Mouse (Mus musculus) frontal cortex, postnatal 25 days (tissue): ENCODE results near the gene Ankrd63.

ENCODE experiments used
- DNase-seq, 2 experiments: peaks; one replicate each; pipeline ENCODE4 v3.0.0; 2022; ENCODE audit warnings: low spot score in 2 of 2

Ankrd63 gene

DNA sequence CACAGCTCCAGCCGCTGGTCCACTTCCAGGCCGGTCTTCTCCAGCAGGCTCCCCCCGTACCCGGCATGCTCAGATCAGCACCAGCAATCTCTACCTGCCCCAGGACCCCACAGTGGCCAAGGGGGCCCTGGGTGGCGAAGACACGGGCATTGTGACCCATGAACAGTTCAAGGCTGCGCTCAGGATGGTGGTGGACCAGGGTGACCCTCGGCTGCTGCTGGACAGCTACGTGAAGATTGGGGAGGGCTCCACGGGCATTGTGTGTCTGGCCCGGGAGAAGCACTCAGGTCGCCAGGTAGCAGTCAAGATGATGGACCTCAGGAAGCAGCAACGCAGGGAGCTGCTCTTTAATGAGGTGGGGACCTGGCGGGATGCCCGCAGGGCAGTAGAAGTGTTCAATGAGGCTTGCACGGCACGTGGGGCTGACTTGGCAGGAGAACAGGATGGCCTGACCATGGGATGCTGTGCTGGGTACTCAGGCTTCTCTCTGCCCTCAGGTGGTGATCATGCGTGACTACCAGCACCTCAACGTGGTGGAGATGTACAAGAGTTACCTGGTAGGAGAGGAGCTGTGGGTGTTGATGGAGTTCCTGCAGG is 10.3 kb downstream of the Ankrd63 start:
- no peak for DNase-seq

DNA sequence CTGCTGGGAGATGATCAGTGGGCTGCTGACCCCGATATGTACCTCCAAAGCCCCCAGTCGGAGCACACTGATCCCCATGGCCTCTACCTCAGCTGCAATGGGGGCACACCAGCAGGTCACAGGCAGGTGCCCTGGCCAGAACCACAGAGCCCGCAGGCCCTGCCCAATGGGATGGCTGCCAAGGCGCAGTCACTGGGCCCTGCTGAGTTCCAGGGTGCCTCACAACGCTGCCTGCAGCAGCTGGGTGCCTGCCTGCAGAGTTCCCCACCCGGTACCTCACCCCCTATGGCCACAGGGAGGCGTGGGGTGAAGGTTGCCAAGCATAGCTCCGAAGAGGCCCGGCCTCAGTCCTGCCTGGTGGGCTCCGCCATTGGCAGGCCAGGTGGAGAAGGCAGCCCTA is 13.9 kb downstream of the Ankrd63 start:
- no peak for DNase-seq

DNA sequence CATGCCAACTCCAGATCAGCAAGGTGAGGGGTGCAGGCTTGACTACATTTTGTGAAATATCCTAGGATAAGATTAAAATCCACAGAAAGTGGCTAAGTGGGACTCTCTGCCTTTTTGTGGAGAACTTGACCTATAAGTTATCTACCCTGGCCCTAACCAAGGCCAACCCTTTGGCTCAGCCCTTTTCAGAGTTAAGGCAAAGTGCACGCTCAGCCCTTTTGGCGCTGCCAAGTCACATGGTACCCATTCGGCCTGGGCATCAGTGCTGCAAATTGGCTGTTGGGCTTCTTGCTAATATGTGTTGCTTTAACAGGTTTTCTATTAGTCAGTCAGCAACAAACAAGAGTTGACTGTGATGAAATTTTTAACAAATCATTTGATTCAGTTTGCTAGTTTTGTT is 16.0 kb downstream of the Ankrd63 start:
- no peak for DNase-seq

DNA sequence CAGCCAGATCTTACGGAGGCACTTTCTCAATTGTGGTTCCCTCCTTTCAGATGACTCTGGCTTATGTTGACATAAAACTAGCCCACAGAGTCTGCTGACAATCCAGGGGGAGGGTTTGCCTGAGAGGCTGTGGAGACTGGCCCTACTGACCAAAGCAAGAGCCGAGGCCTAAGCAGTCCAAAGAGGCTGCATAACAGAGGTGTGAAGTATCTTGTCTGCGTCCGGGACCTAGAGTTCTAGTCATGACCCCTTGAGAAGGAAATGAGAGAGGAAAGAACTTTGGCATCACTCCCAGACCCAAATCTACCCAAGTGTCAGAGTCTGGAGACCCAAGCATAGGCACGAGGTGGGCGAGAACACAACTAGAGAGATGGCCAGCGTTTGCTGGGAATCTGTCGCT is 17.1 kb downstream of the Ankrd63 start:
- no peak for DNase-seq

DNA sequence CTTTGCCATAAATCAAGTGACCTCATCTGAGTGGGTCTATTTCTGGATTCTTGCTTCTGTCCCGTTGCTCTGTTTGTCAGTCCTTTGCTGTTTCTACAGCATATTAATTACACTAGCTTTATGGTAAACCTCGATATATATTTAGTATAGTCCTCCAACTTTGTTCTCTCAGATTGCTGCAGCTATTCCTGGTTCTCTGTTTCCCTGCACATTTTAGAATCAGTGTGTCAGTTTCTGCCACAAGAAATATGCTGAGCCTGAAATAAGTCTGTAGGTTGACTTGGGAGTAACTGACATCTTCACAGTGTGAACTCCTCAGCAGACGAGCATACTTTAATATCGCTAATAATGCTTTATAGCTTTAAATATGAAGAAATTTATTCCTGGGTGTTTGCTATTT is 18.7 kb downstream of the Ankrd63 start:
- DNase-seq = no peak

DNA sequence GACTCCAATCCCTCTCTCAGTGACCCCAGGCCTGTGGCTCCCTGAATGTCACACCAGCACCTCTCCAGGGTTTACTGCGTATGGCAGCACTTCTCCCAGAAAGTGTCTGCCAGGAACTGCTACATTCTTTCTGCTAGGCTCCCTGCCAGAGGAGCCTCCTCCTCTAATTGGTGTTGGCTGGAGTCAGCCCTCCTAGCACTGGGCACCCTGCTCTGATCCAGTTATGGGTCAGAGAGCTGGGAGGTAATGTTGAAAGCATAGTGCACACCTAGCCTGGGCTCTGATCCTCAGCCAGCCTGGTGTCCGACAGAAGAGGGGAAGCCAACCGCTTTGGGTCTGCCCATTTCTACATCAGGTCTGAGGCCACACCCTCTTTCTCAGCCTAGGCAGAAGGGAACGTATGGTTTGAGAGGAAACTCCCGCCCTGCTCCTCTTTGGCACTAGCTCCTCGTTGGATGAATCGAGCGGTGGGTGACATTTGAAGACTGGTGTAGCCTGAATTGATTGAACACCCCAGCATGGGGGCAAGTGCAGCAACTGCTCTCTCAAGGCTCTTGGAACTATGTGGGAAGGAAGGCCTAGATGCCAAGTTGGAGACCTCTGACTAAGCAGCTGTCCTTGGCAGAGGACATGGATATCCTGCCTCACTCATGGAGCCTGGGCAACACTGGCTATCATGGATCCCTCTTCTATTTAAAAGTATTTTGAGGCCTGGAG is 21.1 kb downstream of the Ankrd63 start:
- no peak for DNase-seq

DNA sequence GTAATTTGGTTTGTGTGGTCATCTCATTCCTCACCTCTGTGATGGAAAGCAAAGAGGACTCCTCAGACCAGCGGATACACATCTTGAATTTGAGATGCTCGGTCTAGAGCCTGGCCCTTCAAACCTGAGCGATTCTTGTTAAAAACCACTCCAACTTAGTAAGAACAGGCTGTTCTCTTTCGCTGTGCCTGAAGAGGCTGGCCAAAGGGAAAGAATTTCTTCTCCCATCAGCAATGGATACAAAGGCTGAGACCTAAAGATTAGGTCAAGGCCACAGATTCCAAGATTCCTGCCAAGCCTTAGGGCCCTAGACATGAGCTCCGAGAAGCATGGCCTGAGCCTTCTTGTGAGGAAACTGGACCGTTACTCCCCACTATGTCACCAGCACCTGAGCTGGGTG is 22.8 kb downstream of the Ankrd63 start:
- no peak for DNase-seq

DNA sequence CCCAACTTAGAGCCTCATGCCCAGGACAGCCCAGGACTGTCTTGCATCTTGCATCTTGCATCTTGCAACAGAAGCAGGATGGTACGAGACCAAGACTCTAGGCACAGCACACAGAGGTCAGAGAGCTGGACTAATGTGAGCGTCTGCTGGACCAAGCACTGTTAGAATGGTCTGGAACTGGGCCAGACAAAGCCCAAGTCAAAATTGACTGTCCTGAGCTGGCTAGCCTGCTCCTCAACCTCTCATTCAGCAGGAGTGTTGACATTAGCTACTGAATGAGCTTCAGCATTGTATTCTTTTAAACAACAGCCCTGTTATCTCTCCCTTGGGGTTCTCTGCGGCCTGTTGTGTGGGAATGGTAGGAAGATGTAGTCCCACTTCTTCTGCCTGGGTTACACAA is 24.2 kb downstream of the Ankrd63 start:
- no peak for DNase-seq

DNA sequence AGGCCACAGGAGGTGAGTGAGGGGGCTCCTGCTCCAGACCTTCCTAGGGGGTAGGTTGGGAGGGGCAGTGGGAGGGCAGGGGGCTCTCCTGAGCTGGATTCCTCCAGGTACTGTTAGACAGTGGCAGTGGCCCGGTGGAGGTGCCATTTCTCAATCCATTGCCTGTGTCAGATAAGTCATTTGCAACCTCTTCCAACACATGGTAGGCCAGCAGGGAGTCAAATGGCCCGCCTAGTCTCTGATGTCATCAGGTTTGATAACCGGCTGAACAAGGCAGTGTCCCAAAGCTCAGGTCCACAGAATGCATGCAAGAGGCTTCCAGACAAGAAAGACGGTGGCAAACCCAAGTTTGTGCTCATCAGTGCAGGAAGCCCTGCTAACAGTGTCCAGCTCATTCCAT is 25.9 kb downstream of the Ankrd63 start:
- no peak for DNase-seq

DNA sequence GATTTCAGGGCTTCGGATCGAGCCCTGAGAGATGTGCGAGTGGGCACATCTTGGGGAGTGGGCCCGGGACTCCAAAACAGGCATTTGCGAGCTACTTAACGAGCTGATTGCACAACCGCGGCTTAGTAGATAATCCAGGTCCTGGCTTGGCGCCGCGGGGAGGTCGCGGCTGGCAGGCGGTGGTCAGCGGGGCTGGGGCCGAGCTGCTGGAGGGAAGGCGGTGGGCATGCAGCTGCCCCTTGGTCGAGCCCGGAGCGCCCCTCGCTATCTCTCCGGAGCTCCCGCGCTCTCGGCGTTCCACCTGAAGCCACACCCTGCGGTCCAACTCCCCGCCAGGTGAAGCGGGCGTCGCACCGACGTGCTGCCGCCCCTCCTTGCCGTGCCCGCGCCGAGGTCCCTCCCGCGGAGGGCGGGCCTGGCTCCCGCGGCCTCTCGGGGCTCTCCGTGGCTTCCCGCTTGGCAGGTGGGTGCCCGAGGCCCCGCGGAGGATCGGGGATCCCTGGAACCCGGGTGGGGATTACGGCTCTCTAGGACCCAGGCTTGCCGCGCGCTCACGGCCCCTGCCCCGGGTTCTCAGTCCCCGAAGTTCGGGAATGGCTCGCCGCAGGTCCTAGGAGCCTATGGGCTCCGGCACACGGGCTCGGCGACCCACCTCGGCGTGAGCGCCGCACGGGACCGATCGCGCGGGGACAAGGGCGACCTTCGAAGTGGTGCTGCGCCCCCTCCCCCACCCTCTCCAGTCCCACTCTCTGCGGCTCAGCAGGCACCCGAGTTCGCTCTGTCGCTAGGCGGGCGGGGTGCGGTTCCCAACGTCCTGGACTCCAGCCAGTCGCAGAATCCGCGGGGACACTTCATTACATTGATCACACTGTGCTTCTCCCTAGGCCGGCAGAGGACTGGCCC is 26.7 kb downstream of the Ankrd63 start:
- DNase-seq = no peak

DNA sequence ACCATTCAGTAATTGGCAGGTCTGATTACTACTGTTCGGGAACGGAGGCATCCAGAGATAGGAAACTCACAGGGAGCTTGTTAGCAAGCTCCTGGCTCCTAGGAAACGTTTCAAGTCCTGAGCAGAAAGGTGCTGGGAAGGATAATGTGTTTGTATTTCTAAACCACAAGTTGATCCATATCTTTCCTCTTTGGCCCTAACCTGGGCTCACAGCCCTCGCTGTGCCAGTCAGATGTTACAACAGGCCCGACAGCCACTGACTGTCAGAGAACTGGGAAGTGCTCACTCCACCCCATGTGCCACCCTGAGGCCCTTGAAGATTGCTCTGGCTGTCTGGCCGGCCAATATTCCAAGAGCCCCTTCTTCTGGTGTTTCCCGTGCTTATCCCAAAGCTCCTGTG is 29.3 kb downstream of the Ankrd63 start:
- DNase-seq = no peak

DNA sequence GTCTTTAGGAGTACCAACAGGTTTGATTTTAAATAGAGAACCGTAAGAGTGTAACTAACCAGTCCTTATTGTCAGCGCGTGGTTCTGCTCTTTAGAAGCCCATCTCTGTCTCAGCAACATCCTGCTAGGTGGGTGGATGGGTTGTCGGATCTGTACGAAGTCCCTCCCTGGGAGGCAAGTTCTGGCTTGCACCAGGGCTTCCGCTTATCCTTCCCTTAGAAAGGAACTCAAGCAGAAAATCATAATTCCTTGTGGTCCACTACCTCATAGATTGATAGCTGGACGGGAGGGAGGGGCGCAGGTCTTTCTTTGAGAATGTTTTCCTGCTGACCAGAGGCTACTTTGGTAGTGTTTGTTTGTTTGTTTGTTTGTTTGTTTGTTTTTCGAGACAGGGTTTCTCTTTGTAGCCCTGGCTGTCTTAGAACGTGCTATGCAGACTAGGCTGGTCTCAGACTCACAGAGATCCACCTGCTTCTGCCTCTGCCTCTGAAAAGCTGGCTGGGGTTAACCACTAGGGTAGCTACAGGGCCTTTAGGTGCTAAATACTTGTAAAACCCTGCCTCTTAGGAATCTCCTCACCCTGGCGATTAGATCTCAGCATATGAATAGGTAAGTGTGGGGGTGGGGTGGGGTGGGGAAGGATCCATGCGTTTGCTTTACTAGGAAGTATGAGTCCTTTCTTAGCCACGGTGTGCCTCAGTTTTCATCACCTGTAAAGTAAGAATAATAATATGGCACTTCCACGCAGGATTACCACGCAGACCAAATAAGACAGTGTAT is 29.9 kb downstream of the Ankrd63 start:
- no peak for DNase-seq

DNA sequence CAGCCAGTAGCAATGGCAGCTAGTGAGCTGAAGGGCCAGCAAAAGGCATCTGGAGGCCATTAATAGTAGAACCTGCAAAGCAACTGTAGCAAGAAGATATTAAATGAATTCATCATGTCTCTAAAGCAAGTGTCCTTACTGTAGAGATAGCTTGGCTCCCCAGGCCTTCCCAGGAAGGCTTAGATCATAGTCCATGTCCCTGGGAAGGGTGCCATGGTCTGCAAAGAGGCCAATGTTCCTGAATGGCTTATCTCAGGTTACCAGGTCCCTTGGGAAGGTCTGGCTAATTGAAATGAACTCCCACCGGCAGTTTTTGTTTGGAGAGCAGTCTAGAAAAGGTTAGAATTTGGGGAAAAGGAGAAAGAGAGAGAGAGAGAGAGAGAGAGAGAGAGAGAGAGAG is 32.0 kb downstream of the Ankrd63 start:
- no peak for DNase-seq

DNA sequence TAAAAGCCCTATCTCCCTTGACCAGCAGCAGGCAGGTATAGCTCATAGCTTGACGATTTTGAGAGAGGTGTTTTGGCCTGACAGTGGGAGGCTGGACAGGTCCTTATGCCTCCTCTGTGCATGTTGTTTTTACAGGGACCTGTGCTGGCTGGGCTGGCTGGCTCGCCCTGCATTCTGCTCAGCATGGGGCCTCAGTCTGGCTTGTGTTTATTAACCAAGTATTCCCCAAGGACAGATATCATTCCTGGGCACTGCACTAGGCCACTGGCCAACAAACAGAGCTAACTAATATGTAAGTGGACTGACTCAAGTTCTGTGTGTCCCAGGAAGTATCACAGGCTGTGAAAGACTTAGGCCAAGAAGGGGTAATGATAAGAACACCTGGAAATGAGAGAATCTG is 34.0 kb downstream of the Ankrd63 start:
- no peak for DNase-seq

DNA sequence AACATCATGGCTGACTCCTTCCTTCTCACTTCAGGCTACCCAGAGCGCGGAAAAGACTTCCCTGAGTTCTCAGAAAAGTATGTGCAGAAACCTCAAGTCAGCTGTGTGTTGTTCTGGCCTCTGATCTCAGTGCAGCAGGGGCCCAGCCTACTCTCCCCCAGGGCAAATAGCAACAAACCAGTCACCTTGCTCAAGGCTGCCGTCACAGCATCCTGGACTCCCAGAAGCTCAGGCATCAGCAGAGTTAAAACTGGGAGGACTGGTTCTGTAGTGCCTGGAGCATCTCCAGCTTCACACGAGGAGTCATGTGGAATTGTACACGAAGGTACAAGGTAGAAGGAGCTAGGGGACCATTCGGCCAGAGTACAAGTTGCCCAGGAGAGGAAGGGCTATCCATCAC is 34.5 kb downstream of the Ankrd63 start:
- no peak for DNase-seq

DNA sequence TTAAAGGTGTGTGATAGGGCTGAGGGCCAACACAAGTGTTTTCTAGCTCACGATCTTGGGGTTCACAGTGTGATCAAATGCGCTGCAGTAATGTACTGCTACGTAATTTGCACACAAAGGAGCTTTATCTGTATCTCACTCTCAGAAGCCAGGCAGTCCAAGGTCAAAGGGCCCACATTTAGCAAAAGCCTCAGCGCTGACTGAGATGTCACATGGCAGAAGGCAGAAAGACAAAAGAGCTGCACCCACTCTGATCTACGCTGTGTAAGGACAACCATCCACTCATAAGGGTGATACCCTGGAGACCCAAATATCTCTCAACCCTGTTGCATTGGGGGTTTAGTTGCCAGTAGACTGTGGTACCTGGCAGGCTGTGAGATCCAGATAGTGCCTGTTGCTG is 36.6 kb downstream of the Ankrd63 start:
- DNase-seq = no peak

DNA sequence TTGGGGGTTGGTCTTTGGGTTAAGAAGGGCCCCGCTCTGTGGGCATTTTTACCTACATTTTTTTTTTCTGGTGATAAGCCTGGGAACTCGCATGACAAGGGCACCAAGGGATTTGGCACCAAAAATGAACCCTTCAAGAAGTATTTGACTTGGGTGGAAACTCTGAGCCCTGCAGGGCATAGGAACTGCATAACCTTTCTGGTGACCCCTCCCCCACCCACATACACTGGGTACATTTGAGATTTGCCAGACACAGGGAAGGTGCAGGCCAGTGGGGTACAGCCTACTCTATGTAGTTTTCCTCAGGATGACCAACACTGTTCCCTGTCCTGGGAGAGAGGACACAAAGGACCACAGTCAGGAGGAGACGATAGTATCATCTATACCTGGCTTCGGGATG is 38.1 kb downstream of the Ankrd63 start:
- no peak for DNase-seq

DNA sequence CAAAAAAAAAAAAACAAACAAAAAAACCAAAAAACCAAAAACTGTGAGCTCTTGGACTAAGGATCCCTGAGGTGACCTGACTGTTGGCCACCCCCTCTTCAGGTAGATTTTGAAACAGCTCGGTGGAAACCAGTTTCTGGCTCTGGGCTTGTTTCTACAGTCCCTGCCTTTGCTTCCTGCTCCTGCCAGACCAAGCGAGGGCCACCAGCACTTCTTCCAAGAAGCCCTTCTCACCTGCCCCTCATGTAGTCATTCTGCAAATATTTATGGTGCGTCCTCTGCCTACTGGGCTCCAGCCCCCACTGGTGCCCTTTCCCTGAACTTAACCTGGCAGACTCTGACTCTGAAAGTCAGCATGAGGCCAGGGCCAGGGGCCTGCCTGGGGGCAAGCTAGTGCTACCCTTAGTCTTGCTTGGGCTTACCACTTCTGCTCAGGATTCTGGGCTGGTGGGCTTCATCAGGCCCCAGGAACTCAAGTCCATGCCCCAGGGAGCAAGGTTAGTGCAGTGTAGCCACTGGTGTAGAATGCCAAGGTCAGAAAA is 38.7 kb downstream of the Ankrd63 start:
- no peak for DNase-seq

DNA sequence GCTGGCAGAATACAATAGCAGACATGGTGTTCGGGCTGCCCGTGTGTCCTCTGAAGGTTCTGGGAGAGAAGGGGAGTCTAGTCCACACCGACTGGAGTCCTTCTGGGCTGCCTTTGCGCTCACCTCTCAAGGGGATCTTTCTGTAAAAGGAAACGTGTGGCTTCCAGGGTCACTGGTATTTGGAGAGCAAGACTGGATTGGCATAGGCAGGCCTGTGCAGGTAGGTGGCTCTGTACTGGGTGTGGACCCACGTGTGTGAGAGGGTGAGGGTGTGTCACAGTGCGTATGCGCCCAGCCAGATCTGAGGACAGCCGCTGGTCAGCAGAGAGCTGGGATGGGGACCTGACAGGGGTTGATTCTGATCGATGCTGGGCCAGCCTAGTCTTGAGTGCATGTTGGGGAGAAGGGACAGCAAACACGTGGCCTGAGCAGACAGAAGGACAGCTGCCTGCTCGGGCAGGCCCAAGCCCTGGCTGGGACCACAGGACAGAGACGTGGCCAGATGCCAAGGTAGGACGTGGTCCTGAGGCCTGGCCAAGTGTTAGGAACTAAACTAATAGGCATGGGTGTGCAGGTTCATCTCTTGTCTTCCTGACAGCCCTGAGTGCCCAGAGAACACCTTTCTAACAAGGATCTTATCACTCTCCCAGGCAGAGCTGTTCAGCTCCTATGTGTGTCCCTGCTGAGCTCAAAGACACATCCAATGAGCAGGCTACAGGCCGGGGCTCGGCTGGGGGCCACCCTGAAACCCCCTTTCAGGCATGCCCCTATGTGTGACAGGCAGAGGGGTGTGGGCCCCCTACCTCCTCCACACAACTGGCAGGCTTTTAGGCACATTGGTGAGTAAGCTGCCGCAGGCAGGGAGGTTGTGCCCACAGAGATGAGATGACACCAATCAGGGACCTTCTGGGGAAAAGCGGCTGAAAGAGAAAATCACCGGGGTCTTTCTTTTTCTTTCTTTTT is 39.7 kb downstream of the Ankrd63 start:
- DNase-seq = peak in 1 of 2 experiments; percentile 16
